Mouse (Mus musculus): Measurements from ENCODE around the gene Rab11fip4.

DNA sequence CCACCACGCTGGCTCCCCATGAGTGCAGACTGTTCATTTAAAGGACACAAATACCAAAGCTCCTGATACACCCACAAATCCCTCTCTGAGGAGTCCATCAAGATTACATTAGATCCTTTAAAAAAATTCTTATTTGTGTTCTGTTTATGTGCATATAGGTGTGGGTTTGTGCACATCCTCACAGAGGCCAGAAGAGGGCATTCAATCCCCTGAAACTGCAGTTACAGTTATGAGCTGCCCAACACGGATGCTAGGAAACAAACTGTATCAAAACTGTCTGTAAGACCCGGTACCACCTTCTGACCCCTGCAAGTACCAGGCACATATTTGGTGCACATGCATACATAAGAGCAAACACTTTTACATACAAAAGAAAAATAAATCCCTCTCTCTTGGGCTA, 37.7 kb downstream of the Rab11fip4 start:
- no peak for TF ChIP-seq CTCF (IDR thresholded peaks at IDR 0.05; ENCODE audit: low read depth, low read length)
- no peak for TF ChIP-seq GATA1 (IDR thresholded peaks at IDR 0.05; ENCODE audit: borderline replicate concordance, low read length)
- no peak for TF ChIP-seq POLR2AphosphoS5 (IDR thresholded peaks at IDR 0.05; ENCODE audit: insufficient replicate concordance, low read depth, low read length)
- no peak for TF ChIP-seq GATA2 (IDR thresholded peaks at IDR 0.05; ENCODE audit: borderline replicate concordance, low read depth, low read length)
